Mouse (Mus musculus): ENCODE data around the gene Cryz. TPM values are rescaled to one million over a fixed set of nuclear protein-coding genes. Genes with fewer than 3 reads are reported as not detected.

Gene Cryz
- 10.9 and 18.5 TPM in 2 replicates for total RNA-seq (2021)
- long read RNA-seq, transcript Cryz-208 (9 exons, 2,505 nt), result major isoform, 87 of 100 reads
- long read RNA-seq, partial matches to known transcripts, result 4 of 100 reads
- long read RNA-seq, other reads (novel, unspliced or antisense), result 9 of 100 reads

GRCm38 (mm10) chr3:154596488-154596933 is at the start of gene Cryz:
TSS of gene Cryz (plus strand) at chr3:154596711.
- peak; percentile 91 for DNase-seq

- no peak for DNase-seq
These were observed 48.7 kb upstream of the Cryz start for GRCm38 (mm10) chr3:154547549-154548426.

- DNase-seq, result no peak
These were observed 47.6 kb upstream of the Cryz start for GRCm38 (mm10) chr3:154548868-154549301.

GRCm38 (mm10) chr3:154550326-154551034 is 46.0 kb upstream of the Cryz start:
- no peak for DNase-seq

GRCm38 (mm10) chr3:154551035-154551411 is 45.5 kb upstream of the Cryz start:
- no peak for DNase-seq

GRCm38 (mm10) chr3:154562192-154562591 is 34.3 kb upstream of the Cryz start:
- no peak for DNase-seq

GRCm38 (mm10) chr3:154565437-154565836 is 31.1 kb upstream of the Cryz start:
- no peak for DNase-seq

GRCm38 (mm10) chr3:154570029-154570575 is 26.4 kb upstream of the Cryz start:
- no peak for DNase-seq

- no peak for DNase-seq
These were observed 25.7 kb upstream of the Cryz start for GRCm38 (mm10) chr3:154570786-154571185.

GRCm38 (mm10) chr3:154572341-154572972 is 24.1 kb upstream of the Cryz start:
- DNase-seq, result peak; percentile 74

- DNase-seq, result no peak
These were observed 22.8 kb upstream of the Cryz start for GRCm38 (mm10) chr3:154573666-154574065.

- no peak for DNase-seq
These were observed 18.6 kb upstream of the Cryz start for GRCm38 (mm10) chr3:154577895-154578294.

- no peak for DNase-seq
These were observed 12.2 kb upstream of the Cryz start for GRCm38 (mm10) chr3:154584351-154584750.

- no peak for DNase-seq
These were observed 5.5 kb upstream of the Cryz start for GRCm38 (mm10) chr3:154590971-154591370.

GRCm38 (mm10) chr3:154591621-154592020 is 4.9 kb upstream of the Cryz start:
- DNase-seq, result no peak

GRCm38 (mm10) chr3:154593596-154593995 is 2.9 kb upstream of the Cryz start:
- no peak for DNase-seq

- no peak for DNase-seq
These were observed 2.4 kb upstream of the Cryz start for GRCm38 (mm10) chr3:154594156-154594555.

- peak; percentile 98 for DNase-seq
These were observed 533 bp downstream of the Cryz start, which contains the start of gene Tyw3 for GRCm38 (mm10) chr3:154596934-154597554. TSS of gene Tyw3 (minus strand) at chr3:154597104.

- no peak for DNase-seq
These were observed 1.1 kb downstream of the Cryz start for GRCm38 (mm10) chr3:154597561-154597960.

- DNase-seq, result no peak
These were observed 5.6 kb downstream of the Cryz start for GRCm38 (mm10) chr3:154602141-154602540.

- DNase-seq, result no peak
These were observed 8.4 kb downstream of the Cryz start for GRCm38 (mm10) chr3:154604871-154605270.

- no peak for DNase-seq
These were observed 11.4 kb downstream of the Cryz start for GRCm38 (mm10) chr3:154607896-154608295.

All from adrenal gland, postnatal 25 days (tissue).